Mouse (Mus musculus): ENCODE data around the gene Cerk.

Gene Cerk

GRCm38 (mm10) chr15:86089991-86090529, 95.9 kb downstream of the Cerk start:
- no peak for DNase-seq (ENCODE audit: low read depth)
